Mouse (Mus musculus): Measurements from ENCODE around the gene Lpar3.

Lpar3 gene

DNA sequence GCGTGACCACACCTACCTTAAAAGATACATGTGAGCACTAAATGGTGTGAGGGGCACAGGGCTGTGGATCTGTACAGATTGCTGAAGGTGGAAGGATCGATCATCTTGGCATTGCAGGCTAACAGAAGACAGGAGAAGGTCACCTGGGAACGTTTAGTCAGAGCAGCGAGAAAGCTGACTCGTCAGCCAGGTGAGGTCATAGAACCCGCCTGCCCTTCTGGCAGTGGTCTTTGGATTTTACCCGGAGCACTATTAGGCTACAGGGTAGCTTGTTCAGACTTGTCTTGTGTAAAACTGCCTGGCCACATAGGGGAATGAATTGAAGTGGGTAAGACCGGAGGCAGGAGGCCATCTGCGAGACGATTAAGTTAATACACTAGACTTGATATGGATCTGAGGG lies 43.4 kb downstream of the Lpar3 start:
- DNase-seq: no peak

DNA sequence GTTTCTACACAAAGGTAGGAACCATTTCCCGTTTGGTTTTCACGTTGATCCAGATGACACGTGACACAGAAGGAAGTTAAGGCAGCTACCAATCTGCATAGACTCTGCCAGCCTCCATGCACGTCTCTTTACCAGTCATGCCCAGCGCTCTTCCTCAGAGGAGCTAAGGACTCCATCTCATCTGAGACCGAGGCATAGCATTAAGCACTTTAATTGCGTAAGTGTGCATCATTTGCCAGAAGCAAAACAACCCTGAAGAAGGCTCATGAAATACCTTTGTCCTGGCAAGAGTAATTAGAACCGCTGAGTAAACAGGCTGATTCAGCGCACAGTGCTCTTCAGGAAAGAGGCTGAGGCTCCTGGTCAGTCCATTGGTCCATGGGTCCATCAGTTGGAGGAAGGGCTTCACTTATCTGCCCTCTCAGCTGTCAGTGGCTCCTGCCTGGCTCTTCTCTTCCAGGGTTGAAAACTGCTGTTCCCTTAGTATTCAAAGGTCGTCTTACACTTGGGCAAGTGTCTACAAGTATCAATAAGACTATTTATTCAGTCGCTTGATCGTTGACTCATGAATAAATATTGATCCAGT lies 44.9 kb downstream of the Lpar3 start:
- no peak for DNase-seq

DNA sequence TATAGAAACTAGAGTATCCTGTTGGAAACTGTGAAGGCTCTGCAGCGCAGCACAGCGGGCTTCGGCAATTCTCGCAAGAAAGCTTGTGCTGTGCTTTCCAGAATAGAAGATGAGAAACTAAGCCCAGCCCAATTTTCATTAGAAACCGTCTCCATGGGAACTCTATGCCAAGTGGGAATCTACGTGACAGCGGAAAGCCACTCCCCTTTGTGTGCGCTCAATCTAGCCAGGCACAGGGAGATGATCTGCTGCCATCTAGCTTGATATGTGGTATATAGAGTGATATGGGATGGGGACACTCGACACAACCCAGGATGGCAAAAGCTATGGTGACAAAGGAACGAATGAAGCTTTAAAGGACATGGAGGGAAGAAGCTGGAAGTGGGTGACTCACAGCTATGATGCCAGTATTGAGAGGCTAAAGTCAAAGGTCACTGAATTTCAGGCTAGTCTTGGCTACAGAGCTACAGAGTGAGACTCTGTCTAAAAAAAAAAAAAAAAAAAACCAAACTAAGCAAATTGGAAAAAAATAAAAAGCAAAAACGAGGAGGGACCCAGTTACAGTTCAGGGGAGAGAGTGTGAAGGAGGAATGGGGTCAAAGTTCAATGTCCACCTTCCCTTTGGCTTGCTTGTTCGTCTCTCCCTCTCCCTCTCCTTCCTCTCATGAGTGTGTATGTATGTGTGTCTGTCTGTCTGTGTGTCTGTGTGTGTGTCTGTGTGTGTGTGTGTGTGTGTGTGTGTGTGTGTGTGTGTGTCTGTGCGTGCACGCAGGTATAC lies 47.5 kb downstream of the Lpar3 start:
- no peak for DNase-seq

DNA sequence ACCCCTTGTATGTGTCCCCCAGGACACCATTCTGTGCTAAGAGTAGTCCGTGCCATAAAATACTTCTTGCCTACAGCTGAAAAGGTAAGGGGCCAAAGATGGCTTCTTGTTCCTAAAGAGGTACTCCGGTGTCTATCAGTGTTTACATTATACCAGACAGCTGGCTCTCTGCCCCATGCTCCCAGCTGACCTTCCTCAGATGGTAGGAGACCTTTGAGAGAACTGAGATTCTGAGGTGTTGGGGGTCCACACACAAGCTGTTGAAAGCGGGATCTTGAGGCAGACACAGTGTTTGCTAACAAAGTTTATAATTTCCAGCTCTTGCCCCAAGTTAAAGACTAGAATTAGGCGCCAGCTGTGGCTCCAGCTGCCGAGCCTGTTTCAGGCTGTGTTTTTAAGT lies 53.7 kb downstream of the Lpar3 start:
- DNase-seq: no peak

DNA sequence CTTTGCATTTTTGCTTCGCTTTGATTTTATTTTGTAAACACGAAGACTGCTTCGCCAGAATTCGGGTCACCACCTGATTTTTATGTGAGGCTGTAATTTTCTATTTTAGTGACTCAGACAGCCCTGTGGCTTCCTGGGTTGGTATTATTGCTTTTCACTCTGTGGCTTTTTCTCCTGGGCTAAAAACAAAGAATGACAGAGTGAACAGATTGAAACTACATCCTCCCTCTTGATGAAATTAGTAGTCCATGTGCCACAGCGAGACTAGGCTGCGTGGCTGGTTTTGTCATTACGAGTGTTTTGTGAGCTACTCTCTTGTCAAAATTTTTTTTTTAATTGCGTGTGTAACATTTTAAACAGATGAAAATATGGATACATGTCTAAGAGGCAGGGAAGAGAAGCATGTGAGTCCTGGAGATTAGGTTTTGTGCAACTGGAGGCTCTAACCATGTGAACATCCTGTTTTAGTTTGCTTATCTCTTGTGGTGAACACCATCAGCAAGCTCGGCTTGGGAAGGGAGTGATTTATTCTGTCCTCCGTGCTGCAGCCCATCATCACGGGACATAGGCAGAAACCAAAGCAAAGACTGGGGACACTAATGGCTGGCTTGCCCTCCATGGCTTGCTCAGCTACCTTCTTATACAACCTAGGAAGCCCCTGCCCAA lies 54.7 kb downstream of the Lpar3 start:
- DNase-seq: no peak

DNA sequence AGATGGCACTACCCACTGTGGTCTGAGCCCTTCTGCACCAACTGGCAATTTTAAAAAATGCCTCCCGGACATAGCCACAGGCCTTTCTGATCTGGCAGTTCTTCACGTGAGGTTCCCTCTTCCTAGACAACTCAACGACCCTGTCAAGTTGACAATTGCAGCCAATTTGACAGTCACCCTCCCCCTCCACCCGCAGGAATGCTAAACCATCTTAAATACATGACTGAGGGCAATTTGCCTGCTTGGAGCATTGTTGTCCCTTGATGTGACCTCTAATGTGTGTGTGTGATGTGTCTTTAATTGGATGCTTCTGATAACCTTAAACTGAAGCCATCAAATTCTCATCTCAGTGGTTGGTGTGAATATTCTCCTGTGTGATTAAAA lies 55.3 kb downstream of the Lpar3 start:
- DNase-seq: no peak

DNA sequence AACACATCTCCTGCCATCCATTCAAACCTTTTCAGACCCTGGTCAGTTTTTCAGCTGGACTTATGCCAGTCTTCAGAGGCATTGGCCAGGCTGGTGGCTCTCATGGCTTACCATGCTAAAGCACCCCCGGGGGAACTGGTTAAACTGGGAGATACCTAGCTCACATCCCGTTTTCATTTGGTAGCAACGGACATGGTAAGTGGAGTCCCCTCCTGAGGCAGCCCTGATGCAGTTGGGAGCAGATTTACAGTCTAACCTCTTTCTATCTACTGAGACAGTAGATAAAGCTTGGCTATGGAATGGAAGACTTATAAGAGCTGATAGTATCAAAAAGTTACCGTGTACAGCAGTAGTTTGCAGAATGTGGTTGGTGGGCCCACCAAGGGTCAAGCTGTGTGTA lies 56.2 kb downstream of the Lpar3 start:
- DNase-seq: no peak

DNA sequence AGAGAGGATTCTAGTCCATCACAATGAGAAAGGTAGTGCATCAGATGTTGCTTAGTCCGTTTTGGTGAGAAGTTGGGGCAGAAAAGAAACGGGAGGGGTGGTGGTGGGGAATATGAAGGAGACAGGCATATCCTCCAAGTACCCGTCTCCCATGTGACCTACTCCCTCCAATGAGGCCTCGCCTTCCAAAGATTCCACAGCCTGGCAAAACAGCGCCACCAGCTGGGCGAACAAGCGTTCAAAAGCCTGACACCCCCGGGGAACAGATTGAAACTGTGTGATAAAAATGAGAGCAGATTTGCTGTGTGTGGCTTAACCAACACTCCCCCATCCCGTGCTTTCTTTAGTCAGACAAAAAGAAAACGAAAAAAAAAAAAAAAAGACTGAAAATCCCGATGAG lies 56.7 kb downstream of the Lpar3 start:
- DNase-seq: peak; percentile 42

DNA sequence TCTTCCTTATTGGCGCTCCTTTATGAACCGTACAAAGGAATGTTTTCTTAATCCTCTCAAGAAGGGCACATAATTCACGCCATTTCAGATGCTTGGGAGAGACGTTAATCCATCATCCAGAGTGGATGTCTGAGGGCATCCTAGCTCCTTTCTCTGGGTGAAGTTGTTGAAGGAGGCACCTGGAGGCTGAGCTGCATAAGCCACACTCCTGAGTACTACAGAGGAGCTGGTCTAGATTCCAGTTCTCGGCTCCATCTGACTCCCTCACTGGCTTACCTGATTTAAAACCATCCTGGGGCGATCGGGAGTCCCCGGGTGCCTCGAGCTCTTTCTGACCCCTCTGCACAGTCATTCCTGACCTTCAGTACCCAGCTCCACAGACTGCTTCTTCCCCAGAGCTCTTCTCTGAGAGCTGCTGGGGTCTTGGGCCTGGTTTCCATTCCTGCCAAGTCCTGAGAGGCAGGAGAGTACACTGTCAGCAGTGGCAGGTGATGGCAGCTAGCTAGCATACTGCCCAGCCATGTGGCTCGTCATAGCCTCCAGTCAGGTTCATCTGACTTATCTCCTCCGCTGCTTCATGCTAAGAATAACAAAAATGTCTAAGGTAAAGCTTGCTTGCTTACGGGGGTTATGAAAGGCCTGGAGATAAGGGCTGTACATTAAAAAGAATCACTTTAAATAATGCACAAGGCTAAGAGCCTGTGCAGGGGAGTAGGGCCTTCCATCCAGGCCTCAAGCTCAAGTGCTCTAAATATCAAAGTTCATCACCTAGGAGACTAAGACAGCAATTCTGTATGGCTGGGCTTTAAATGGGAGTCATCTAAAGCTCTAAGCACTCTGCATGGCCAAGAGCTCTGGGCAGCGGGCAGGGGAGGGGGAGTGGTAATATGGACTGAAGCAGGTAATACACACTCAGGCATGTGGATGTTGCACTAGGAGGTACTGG lies 57.7 kb downstream of the Lpar3 start:
- DNase-seq: no peak

DNA sequence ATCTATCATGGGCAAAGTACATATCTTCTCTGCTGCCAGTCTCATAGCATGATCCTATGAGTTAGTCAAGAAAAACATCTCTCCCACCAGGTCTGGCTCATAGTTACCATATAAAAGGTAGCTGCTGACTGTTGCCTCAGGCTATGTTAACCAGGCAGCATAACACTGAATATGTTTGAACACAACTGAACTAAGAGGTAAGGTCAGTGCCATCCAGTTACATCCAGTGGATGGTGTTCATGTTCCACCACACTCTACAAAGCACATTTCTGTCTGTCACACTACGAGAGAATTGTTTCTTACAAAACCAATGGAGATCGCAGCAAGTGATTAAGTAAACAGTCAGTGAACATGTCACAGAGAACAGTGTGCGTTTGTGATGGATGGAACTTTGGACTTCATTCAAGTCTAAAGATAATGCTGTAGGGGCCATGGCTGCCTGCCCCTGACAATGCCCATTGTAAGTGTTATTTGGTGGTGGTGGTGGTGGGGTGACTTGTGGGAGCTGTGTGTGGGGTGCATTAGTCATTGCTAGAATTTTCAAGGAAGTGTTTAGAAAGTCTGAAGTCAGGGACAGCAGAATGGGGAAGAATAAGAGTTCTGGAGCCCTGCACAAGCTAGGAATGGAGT lies 63.1 kb downstream of the Lpar3 start:
- no peak for DNase-seq

DNA sequence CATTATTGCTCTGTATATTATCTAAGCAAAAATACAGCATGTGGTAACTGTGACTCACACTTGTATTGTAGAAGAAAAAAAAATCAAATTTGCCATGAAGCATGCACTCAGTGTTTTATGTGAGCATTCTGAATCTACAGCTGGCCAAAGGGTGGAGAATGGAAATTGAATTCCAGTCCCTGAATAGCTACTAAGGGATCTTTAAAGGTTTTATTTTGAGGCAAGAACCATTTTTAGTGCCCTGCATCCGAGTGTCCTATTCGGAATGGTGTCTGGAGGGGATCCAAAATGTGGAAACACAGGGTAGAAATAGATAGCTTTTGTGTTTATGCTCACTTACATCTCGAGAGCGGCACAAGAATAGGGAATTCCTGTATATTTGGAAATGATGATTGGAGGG lies 65.4 kb downstream of the Lpar3 start:
- no peak for DNase-seq

DNA sequence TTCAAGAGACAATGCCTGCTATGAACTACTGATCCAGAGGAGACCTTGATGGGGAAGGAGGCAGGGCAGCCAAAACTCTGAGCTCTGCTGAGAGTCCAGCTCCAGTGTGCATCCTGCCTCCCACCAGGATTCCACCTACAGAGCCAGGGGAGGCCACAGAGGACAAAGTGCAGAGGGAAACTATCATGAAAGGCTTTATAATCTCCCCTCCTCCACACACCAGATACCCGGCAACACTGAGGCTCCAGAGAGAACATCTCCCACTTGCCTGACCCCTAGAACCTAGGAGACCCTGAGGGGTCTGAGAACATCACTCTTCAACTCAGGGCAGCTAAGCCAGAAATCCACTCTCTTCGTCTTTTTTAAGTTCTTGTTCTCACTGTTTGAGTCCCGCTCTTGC lies 71.2 kb downstream of the Lpar3 start:
- no peak for DNase-seq

DNA sequence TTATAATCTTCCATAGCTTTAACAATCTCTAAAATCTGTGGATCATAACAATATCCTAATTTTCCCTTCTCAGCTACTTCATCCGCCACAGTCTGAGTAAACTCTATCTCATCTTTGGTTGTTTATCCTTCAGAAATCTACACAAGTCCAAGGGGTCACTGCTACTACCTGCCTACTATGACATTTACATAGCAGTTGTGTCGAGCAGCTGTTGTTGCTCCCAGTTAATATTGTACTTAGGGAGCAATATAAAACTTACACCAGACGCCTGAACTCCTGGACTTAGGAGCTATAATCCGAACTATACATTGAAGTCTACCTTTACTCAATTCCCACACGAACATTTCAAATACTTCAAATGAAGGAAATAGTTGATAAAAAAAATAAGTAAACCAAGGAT lies 71.8 kb downstream of the Lpar3 start:
- no peak for DNase-seq

DNA sequence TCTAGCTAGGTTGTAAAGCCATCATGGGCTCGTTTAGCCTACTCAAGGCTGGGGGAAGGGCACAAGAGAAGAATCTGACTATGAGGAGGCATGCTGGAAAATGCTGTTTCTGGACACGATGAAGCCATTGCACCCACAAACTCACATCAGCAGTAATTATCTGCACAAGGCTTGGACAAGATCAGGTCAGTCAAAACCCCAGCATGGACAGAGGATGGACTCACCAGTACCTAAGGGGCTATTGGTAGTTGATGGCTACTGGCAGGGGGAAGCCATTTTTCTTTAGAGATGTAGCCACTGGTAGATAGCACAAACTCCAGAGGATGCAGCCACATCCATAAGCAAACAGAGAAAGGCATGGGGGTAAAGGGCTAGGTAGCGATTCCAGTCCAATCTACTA lies 81.7 kb downstream of the Lpar3 start:
- no peak for DNase-seq

DNA sequence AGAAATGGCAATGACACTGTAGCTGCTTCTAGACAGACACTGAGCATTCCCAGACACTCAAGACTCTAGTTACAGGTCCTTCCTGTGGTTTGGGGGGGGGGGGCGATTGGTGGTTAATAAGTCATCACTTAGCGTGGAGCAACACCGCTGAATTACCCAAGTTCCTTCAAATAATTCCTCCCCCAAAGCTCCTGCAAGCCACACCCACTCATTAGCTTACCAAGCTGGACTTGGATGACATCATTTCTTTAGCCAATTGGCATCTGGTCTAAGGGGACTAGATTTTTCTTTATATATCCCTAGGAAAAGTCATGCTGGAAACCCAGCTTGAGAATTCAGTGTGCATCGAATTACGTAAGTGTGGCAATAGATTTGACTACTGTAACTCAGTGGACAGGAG lies 82.4 kb downstream of the Lpar3 start:
- no peak for DNase-seq

DNA sequence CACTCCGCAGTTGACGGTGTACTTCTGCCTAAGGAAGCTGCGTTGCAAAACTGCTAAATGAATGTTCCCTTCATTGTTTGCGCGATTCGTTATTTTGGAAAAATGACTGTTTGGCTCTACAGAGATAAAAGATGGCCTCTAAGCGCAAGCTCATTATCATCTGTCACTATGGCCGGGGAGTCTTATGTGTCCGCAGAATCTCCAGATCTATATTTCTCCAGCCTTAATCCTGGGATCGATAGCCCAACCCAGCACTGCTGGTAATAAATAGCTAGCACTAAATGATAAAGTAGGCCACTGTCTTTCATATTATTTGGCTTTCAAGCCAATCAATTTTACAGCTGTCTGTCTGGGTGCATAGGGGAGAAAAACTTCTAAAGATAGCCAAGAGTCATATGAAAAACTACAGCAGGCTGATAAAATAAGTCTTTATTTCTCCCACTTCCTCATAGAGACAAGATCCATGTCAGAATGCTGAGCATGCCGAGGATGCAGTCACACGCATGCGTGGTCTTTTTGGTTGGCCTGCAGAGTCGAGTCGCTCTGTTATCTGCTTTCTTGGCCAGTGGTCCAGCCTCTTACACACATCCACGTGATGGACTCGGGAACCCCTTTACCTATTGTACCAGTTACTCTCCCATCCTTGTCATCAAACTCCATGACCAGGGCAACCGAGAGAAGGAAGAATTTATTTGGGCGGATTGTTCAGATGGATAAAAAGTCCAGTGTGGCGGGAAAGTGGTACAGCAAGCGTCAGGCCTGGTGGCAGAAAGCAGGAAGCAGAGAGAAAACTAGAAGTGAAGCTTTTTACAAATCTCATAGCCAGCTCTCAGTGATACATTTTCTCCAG lies 84.0 kb downstream of the Lpar3 start:
- DNase-seq: no peak

DNA sequence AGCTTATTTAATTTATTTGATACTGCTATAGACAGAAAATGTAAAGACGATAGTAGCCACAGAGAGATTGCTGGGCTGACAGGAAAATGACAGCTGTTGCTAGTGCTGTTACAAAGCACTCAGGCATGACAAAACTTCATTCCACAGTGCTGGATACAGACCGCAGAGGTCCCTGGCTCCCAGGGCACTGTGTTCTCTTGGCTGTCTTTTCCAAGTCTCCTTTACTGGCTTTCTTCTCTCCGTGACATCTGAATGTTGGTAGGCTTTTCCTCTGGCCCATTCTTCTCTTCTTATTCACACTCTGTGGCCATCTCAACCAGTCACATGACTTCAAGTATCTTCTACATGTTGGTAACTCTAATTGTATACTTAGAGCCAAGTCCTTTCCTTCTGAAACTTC lies 86.6 kb downstream of the Lpar3 start:
- DNase-seq: no peak

DNA sequence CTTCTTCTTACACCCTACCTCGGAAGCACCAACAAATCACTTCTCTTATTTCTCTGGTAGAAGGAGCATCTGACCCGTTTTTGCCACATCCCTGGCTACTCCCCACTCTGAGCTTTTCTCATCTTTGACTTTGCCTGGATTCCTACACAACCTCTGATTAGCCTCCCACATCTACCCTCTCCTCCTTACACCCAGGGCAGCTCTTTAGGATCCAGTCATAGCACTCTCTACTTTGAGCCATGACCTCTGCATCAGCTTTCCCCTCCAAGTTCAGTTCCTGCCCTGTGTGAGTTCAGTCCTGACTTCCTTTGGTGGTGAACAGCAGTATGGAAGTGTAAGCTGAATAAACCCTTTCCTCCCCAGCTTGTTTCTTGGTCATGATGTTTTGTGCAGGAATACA lies 87.1 kb downstream of the Lpar3 start:
- no peak for DNase-seq

DNA sequence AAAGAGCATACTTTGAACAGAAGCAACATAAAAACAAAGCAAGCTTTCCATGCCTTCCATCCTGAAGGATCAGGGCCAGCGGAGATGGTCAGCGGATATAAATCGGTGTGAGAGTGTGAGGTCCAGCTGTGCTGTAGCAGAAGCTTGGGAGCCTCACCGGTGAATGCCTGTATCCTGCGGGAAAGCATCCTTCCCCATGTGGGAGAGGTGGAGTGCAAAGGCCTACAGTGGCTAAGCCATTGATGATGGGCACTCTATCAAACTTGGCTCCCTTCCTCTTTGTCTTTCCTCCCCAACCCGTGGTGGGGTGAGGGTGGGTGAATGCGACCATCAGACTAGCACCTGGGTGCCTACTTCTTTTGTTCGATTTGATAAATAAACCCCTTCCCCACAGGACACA lies 88.8 kb downstream of the Lpar3 start:
- DNase-seq: no peak

DNA sequence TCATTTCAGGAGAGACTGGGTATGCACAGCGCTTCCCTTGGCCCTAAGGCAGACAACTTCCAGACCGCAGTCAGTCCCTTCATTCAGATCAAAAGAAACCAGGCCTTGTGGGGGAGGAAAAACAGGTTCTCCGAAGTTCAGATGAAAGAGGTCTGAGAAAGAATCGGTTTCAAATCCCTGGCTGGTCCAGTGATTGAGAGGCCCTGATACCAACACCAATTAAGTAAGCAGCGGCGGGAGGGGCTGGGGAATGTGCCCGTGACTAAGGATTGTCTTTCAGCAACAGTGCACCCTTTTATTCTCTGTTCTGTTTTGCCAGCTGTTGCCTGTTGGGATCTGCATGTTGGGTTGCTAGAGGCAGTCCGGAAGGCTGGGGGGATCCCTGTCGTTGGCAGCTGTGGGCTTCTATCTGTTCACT lies 90.4 kb downstream of the Lpar3 start:
- DNase-seq: no peak

DNA sequence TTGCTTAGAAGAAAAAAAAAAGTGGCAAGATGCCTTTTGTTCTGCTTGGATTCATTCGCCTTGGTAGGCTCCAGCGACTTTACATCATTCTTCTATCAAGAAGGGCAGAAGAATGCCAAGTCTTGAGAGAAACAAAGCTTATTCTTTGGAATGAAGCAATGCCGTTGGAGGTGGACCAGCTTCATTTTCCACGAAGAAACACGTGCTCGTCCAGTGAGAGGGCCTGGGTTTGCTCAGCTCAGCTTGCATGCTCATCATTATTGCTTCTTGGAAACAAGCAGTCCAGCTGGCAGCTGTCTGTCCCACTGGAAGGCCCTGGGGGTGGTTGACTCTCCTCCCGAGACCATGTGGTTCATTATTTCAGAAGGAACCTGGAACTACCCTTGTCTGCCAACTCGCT lies 94.7 kb downstream of the Lpar3 start:
- DNase-seq: no peak

DNA sequence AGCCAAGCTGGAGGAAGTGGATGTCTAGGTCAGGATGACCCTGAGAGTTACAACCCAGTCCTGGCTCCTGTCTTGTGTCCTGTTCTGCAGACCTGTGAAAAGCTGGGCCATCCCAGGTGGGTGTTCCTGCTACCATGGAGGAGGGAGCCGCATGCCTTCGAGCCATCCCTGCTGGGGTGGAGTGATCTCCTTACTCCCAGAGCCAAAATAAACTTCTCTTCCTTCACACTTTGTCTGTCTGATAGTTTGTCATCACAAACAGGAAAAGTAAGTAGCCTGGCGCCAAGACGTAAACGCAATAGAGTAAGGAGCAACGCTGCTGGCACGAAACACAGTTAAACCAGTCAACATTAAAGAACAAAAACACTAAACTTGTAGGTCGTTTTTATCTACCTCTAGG lies 95.5 kb downstream of the Lpar3 start:
- no peak for DNase-seq

Measured in thymus, postnatal 4 days (tissue).